Comparison of ENCODE assay signal across 8 mouse cellular contexts in genomic region chr15:89212495-89212894, GRCm38 (mm10). TPM values are rescaled to one million over a fixed set of nuclear protein-coding genes. Genes with fewer than 3 reads are reported as not detected.
DNase-seq lines count a peak whose midpoint lies in the region; ATAC-seq and TF ChIP-seq lines count a peak whose summit lies in the region.

No protein-coding gene starts in this region.

- H3K27ac ChIP-seq in kidney, embryonic 16.5 days (ENCODE audit: low read length), result no peak overlapping the region
- H3K27ac ChIP-seq in embryonic facial prominence, embryonic 13.5 days, result no peak overlapping the region
- H3K27ac ChIP-seq in hindbrain, postnatal 0 days, result no peak overlapping the region

- peaks cover 14% of the 10 kb centered on the region for H3K36me3 ChIP-seq in kidney, embryonic 16.5 days (ENCODE audit: insufficient read depth, low read length)
- peaks cover 18% of the 10 kb centered on the region for H3K36me3 ChIP-seq in embryonic facial prominence, embryonic 13.5 days
- no peaks in the 10 kb centered on the region; the same call in 1 of the 2 replicates for H3K36me3 ChIP-seq in hindbrain, postnatal 0 days (ENCODE audit: insufficient read depth, low read length)

- no peaks in the 10 kb centered on the region for H3K27me3 ChIP-seq in kidney, embryonic 16.5 days (ENCODE audit: insufficient read depth, low read length)
- H3K27me3 ChIP-seq in embryonic facial prominence, embryonic 13.5 days, result no peaks in the 10 kb centered on the region
- no peaks in the 10 kb centered on the region for H3K27me3 ChIP-seq in hindbrain, postnatal 0 days (ENCODE audit: insufficient read depth, low read length)

- no peak for ATAC-seq in kidney, embryonic 16.5 days (ENCODE audit: low FRiP score, low TSS enrichment)
- ATAC-seq in embryonic facial prominence, embryonic 13.5 days (ENCODE audit: insufficient number of reproducible peaks, insufficient read depth, low FRiP score, low TSS enrichment, low read depth), result no peak
- no peak for ATAC-seq in hindbrain, postnatal 0 days

- peak overlapping the region; percentile 83 for H3K4me2 ChIP-seq in kidney, embryonic 16.5 days (replicated peaks; ENCODE audit: low read depth, low read length)
- peak overlapping the region; percentile 91 for H3K4me2 ChIP-seq in embryonic facial prominence, embryonic 13.5 days
- peak overlapping the region; percentile 90 for H3K4me2 ChIP-seq in hindbrain, postnatal 0 days (ENCODE audit: low read depth, low read length)

- WGBS in kidney, embryonic 16.5 days, result 65% methylated on average over 6 of the region's 6 CpGs
- WGBS in embryonic facial prominence, embryonic 13.5 days, result 57% methylated on average over 6 of the region's 6 CpGs
- 42% methylated on average over 6 of the region's 6 CpGs for WGBS in hindbrain, postnatal 0 days

- DNase-seq in kidney, postnatal 14 days, result no peak
- no peak for DNase-seq in hindbrain, postnatal 0 days (ENCODE audit: low spot score)
- DNase-seq in naive thymus-derived CD4-positive, alpha-beta T cell, adult 2 months (ENCODE audit: low read depth), result peak; percentile 26
- DNase-seq in ovary, postnatal 36 days (ENCODE audit: low spot score), result no peak
- no peak for DNase-seq in thymus, postnatal 10 days (ENCODE audit: low spot score in 2 of 2)
- DNase-seq in right cerebral cortex, postnatal 36 days (ENCODE audit: low spot score in 2 of 2), result no peak

- H3K9me3 ChIP-seq in kidney, embryonic 16.5 days (ENCODE audit: low read length), result 0 out of 2 replicates have a peak, but pooled peaks cover 3% of the 10 kb centered on the region
- no peaks in the 10 kb centered on the region for H3K9me3 ChIP-seq in embryonic facial prominence, embryonic 13.5 days
- no peaks in the 10 kb centered on the region for H3K9me3 ChIP-seq in hindbrain, postnatal 0 days (ENCODE audit: low read length)

- no peak for TF ChIP-seq CTCF in hindbrain, postnatal 0 days (IDR thresholded peaks at IDR 0.05; ENCODE audit: low read depth)

- peaks cover 14% of the 10 kb centered on the region for H3K4me1 ChIP-seq in kidney, embryonic 16.5 days (ENCODE audit: insufficient read depth, low read length)
- peaks cover 23% of the 10 kb centered on the region for H3K4me1 ChIP-seq in embryonic facial prominence, embryonic 13.5 days
- H3K4me1 ChIP-seq in hindbrain, postnatal 0 days (ENCODE audit: insufficient read depth, low read length), result peaks cover 12% of the 10 kb centered on the region; the same call in 1 of the 2 replicates

- H3K9ac ChIP-seq in kidney, embryonic 16.5 days (replicated peaks; ENCODE audit: low read length), result peak overlapping the region; percentile 98
- H3K9ac ChIP-seq in embryonic facial prominence, embryonic 13.5 days, result peak overlapping the region; percentile 97
- H3K9ac ChIP-seq in hindbrain, postnatal 0 days (replicated peaks; ENCODE audit: low read length), result peak overlapping the region; percentile 97

- H3K4me3 ChIP-seq in kidney, embryonic 16.5 days (ENCODE audit: low read length), result peak overlapping the region; percentile 93
- H3K4me3 ChIP-seq in embryonic facial prominence, embryonic 13.5 days, result peak overlapping the region; percentile 94
- peak overlapping the region; percentile 98 for H3K4me3 ChIP-seq in hindbrain, postnatal 0 days (ENCODE audit: low read length)

RNA-seq across cellular contexts. Expression of gene Ppp6r2, which starts 1.1 kb away (rescaled TPM):
- 24.0 and 26.7 TPM in 2 replicates for polyA plus RNA-seq in kidney, embryonic 16.5 days (2015; fragmentation: Nextera tagmentation; extraction: Ambion mirVana)
- 40.0 and 41.7 TPM in 2 replicates for polyA plus RNA-seq in embryonic facial prominence, embryonic 13.5 days (2015; fragmentation: Nextera tagmentation; extraction: Ambion mirVana)
- total RNA-seq in hindbrain, postnatal 0 days (2014; rRNA removed), result 257 and 290 TPM in 2 replicates
- 71.2 and 72.7 TPM in 2 replicates for polyA plus RNA-seq in hindbrain, postnatal 0 days (2015; fragmentation: Nextera tagmentation; extraction: Ambion mirVana)

RNA-seq across cellular contexts. Expression of gene Dennd6b, which starts 16.2 kb away (rescaled TPM):
- polyA plus RNA-seq in kidney, embryonic 16.5 days (2015; fragmentation: Nextera tagmentation; extraction: Ambion mirVana), result 20.4 and 21.9 TPM in 2 replicates
- polyA plus RNA-seq in embryonic facial prominence, embryonic 13.5 days (2015; fragmentation: Nextera tagmentation; extraction: Ambion mirVana), result 21.3 TPM in 2 replicates
- total RNA-seq in hindbrain, postnatal 0 days (2014; rRNA removed), result 73.9 and 79.9 TPM in 2 replicates
- polyA plus RNA-seq in hindbrain, postnatal 0 days (2015; fragmentation: Nextera tagmentation; extraction: Ambion mirVana), result 60.1 and 62.2 TPM in 2 replicates

RNA-seq across cellular contexts. Expression of gene Plxnb2, which starts 31.9 kb away (rescaled TPM):
- 184 and 188 TPM in 2 replicates for polyA plus RNA-seq in kidney, embryonic 16.5 days (2015; fragmentation: Nextera tagmentation; extraction: Ambion mirVana)
- polyA plus RNA-seq in embryonic facial prominence, embryonic 13.5 days (2015; fragmentation: Nextera tagmentation; extraction: Ambion mirVana), result 130 and 157 TPM in 2 replicates
- 239 and 274 TPM in 2 replicates for total RNA-seq in hindbrain, postnatal 0 days (2014; rRNA removed)
- polyA plus RNA-seq in hindbrain, postnatal 0 days (2015; fragmentation: Nextera tagmentation; extraction: Ambion mirVana), result 64.1 and 64.7 TPM in 2 replicates
